Mouse (Mus musculus) forebrain, embryonic 14.5 days (tissue): ENCODE measurements around the gene Slc6a4. TPM values are rescaled to one million over a fixed set of nuclear protein-coding genes. Genes with fewer than 3 reads are reported as not detected.

Experiments
- ATAC-seq: fragments of 200-750 bp; cut with Nextera tagmentation; 2 replicates; pipeline ENCODE4 v1.8.0; 2017; ENCODE audit warnings: mild to moderate bottlenecking, moderate library complexity
- DNase-seq: peaks from one replicate; pipeline ENCODE4 v3.0.0-alpha.2; 2015; ENCODE audit warnings: low spot score
- H3K27ac ChIP-seq: fragments of 300-500 bp; sonication (generic); 2 replicates; pipeline ENCODE4 v1.5.1; 2014; ENCODE audit warnings: low read depth, mild to moderate bottlenecking, control low read depth, low read length, moderate library complexity
- H3K27me3 ChIP-seq: fragments of 300-500 bp; sonication (generic); replicated peaks from 2 replicates; pipeline ENCODE4 v1.6.1; 2014; ENCODE audit warnings: low read length, control low read depth, mixed read lengths; ENCODE audit not compliant: control insufficient read depth, insufficient read depth
- H3K36me3 ChIP-seq: fragments of 300-500 bp; sonication (generic); 2 replicates; pipeline ENCODE4 v1.6.1; 2014; ENCODE audit warnings: low read length, control low read depth; ENCODE audit not compliant: control insufficient read depth, insufficient read depth
- H3K4me1 ChIP-seq: fragments of 300-500 bp; sonication (generic); 2 replicates; pipeline ENCODE4 v1.6.1; 2014; ENCODE audit warnings: antibody characterized with exemption, low read length, control low read depth; ENCODE audit not compliant: control insufficient read depth, insufficient read depth
- H3K4me2 ChIP-seq: fragments of 300-500 bp; sonication (generic); 2 replicates; pipeline ENCODE4 v1.6.1; 2014; ENCODE audit warnings: mild to moderate bottlenecking, control low read depth, low read length
- H3K4me3 ChIP-seq: fragments of 300-500 bp; sonication (generic); 2 replicates; pipeline ENCODE4 v1.5.1; 2014; ENCODE audit warnings: low read depth, low read length, control low read depth
- H3K9ac ChIP-seq: fragments of 300-500 bp; sonication (generic); 2 replicates; pipeline ENCODE4 v1.6.1; 2014; ENCODE audit warnings: mild to moderate bottlenecking, low read length, control low read depth, moderate library complexity
- H3K9me3 ChIP-seq: fragments of 300-500 bp; sonication (generic); replicated peaks from 2 replicates; pipeline ENCODE4 v1.6.1; 2016; ENCODE audit warnings: low read length, control low read depth, mixed read lengths; ENCODE audit not compliant: control insufficient read depth
- WGBS: fragments of 180-500 bp; shearing (Covaris S2); extraction: QIAGEN DNeasy Blood & Tissue Kit; methylation state at CpG from one replicate; pipeline ENCODE4 v1.1.7; 2014; 5-methylcytosine and 5-hydroxymethylcytosine counted together
- microRNA counts: library from miRNA; unstranded; fragments of <30 nt; microRNA quantifications from one replicate; lab custom pipeline; 2016
- microRNA-seq: library from miRNA; unstranded; fragments of <30 nt; microRNA quantifications from one replicate; pipeline ENCODE4, GENCODE M21; 2016
- polyA plus RNA-seq: library from polyadenylated mRNA; unstranded; fragments of >200 nt; fragmentation: Nextera tagmentation; extraction: Ambion mirVana; gene quantifications from 2 replicates; pipeline ENCODE4 v1.2.1, GENCODE M21; 2014

The Slc6a4 gene
- polyA plus RNA-seq, 1 experiment from 2014 or later = 0.10 TPM

GRCm38 (mm10) chr11:77079361-77079760 lies 81.0 kb downstream of the Slc6a4 start:
- ATAC-seq = no peak
- no peak overlapping the region for H3K27ac ChIP-seq
- 94% methylated on average over 1 of the region's 1 CpGs for WGBS
- H3K4me2 ChIP-seq = no peak overlapping the region
- no peak for DNase-seq
- H3K9ac ChIP-seq = no peak overlapping the region
- no peak overlapping the region for H3K4me3 ChIP-seq
- H3K36me3 ChIP-seq = peaks cover 7% of the 10 kb centered on the region
- no peaks in the 10 kb centered on the region for H3K27me3 ChIP-seq
- H3K4me1 ChIP-seq = no peaks in the 10 kb centered on the region
- H3K9me3 ChIP-seq = no peaks in the 10 kb centered on the region

MicroRNAs encoded within 50 kb of the gene (microRNA counts, 519-probe panel; counts per million panel counts)
- microRNA mmu-miR-423-3p (lab: Ali Mortazavi, UCI) (4,285 counts per million, percentile 51 among the panel's probes with 10 or more counts), microRNA mmu-miR-423-5p (lab: Ali Mortazavi, UCI) (4,195 counts per million, percentile 49 among the panel's probes with 10 or more counts)

Small RNA genes lying within 50 kb of the gene (microRNA-seq; reads per million reads assigned to microRNA genes)
- 2,602 reads per million, percentile 88 among the genes with 10 or more reads in this experiment for gene Mir423

Other genes starting within 250 kb of the Slc6a4 start
- 39.4 and 41.5 TPM in 2 replicates for gene Gosr1, start 235.0 kb upstream of the Slc6a4 start, polyA plus RNA-seq
- 8.0 and 9.8 TPM in 2 replicates for gene Cpd, start 151.6 kb upstream of the Slc6a4 start, polyA plus RNA-seq
- gene Tmigd1, start 96.4 kb upstream of the Slc6a4 start, polyA plus RNA-seq = not detected in 2 replicates
- gene Blmh, start 73.8 kb upstream of the Slc6a4 start, polyA plus RNA-seq = 110 and 119 TPM in 2 replicates
- gene Nsrp1, start 79.8 kb downstream of the Slc6a4 start, polyA plus RNA-seq = 38.7 and 51.0 TPM in 2 replicates
- gene Efcab5, start 190.4 kb downstream of the Slc6a4 start, polyA plus RNA-seq = 0.49 and 0.74 TPM in 2 replicates
- 15.5 and 18.7 TPM in 2 replicates for gene Ssh2, start 217.7 kb downstream of the Slc6a4 start, polyA plus RNA-seq